29 mouse cellular contexts compared by ENCODE assay signal in genomic region chr5:151145807-151146206, GRCm38 (mm10).
"Had no signal": no experiment of that assay in that cellular context is flagged by ENCODE, and none has a peak within 500 bp of the region (broad histone marks: within the 10 kb centered on the region; RNA-seq: fewer than 3 reads in every experiment).

No protein-coding gene starts in this region.

- H3K36me3 ChIP-seq: limb, embryonic 10.5 days; limb, embryonic 12.5 days; limb, embryonic 13.5 days; limb, embryonic 15.5 days; liver, embryonic 13.5 days; liver, embryonic 15.5 days; lung, embryonic 15.5 days; midbrain, embryonic 10.5 days; midbrain, embryonic 12.5 days; midbrain, embryonic 13.5 days; neural tube, embryonic 12.5 days; neural tube, embryonic 13.5 days had no signal

- ATAC-seq: liver, postnatal 0 days; midbrain, embryonic 13.5 days; midbrain, embryonic 16.5 days had no signal

- H3K9ac ChIP-seq: limb, embryonic 12.5 days; limb, embryonic 13.5 days; limb, embryonic 15.5 days; liver, embryonic 13.5 days; liver, embryonic 14.5 days; liver, embryonic 15.5 days; liver, postnatal 0 days; lung, embryonic 14.5 days; lung, embryonic 15.5 days; midbrain, embryonic 12.5 days; midbrain, embryonic 13.5 days; neural tube, embryonic 12.5 days; neural tube, embryonic 13.5 days had no signal

- H3K9me3 ChIP-seq: limb, embryonic 10.5 days; limb, embryonic 12.5 days; limb, embryonic 13.5 days; limb, embryonic 15.5 days; liver, embryonic 13.5 days; liver, embryonic 15.5 days; lung, embryonic 15.5 days; midbrain, embryonic 10.5 days; midbrain, embryonic 12.5 days; midbrain, embryonic 13.5 days; neural tube, embryonic 12.5 days; neural tube, embryonic 13.5 days had no signal

- H3K27ac ChIP-seq: left cerebral cortex, adult 2 months; limb, embryonic 10.5 days; limb, embryonic 12.5 days; limb, embryonic 13.5 days; limb, embryonic 15.5 days; liver, embryonic 13.5 days; liver, embryonic 14.5 days; liver, embryonic 15.5 days; lung, embryonic 15.5 days; macrophage; midbrain, embryonic 10.5 days; midbrain, embryonic 12.5 days; midbrain, embryonic 13.5 days; neural tube, embryonic 12.5 days; neural tube, embryonic 13.5 days had no signal

- H3K4me2 ChIP-seq: limb, embryonic 12.5 days; limb, embryonic 13.5 days; limb, embryonic 15.5 days; liver, embryonic 11.5 days; liver, embryonic 13.5 days; liver, embryonic 15.5 days; lung, embryonic 14.5 days; lung, embryonic 15.5 days; midbrain, embryonic 12.5 days; midbrain, embryonic 13.5 days; neural tube, embryonic 12.5 days; neural tube, embryonic 13.5 days had no signal

- H3K4me1 ChIP-seq: megakaryocyte, embryonic 14.5 days had no signal

- DNase-seq: left cerebral cortex, postnatal 4 days; liver; liver, embryonic 13.5 days; liver, postnatal 0 days; lung, adult 18-20 months; lung, adult 2 months; lung, embryonic 14.5 days; lung, postnatal 14 days; lung, postnatal 36 days; lung, postnatal 4 days; midbrain, embryonic 14.5 days had no signal

- H3K4me3 ChIP-seq: left cerebral cortex, adult 2 months; limb, embryonic 10.5 days; limb, embryonic 12.5 days; limb, embryonic 13.5 days; limb, embryonic 15.5 days; liver, embryonic 13.5 days; liver, embryonic 15.5 days; lung, embryonic 15.5 days; megakaryocyte, embryonic 14.5 days; midbrain, embryonic 10.5 days; midbrain, embryonic 12.5 days; midbrain, embryonic 13.5 days; myocyte; neural tube, embryonic 12.5 days; neural tube, embryonic 13.5 days had no signal

- H3K27me3 ChIP-seq: limb, embryonic 12.5 days; limb, embryonic 13.5 days; limb, embryonic 15.5 days; liver, embryonic 13.5 days; liver, embryonic 15.5 days; lung, embryonic 15.5 days; megakaryocyte, embryonic 14.5 days; midbrain, embryonic 12.5 days; midbrain, embryonic 13.5 days; neural tube, embryonic 12.5 days; neural tube, embryonic 13.5 days had no signal
